13 mouse cellular contexts compared by ENCODE assay signal in the genomic region with DNA sequence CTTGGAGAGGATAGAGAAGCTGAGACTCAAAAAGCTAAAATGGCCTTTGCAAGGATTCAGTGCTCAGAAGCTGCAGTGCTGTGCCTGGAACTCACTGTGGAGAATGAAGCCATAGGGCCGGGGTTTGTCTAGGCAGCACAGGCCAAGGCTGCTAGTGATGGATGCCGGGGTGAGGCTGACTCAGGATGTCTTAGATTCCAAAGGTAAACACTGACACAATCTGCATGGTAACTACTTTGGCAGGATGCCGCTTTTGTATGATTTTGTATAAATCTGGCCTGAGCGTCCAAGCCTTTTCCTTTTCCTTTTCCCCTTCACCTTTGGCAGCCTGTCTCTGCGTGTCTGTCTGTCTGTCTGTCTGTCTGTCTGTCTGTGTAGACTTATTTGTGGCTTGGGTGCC. TPM values are rescaled to one million over a fixed set of nuclear protein-coding genes. Genes with fewer than 3 reads are reported as not detected.
DNase-seq lines count a peak whose midpoint lies in the region; TF ChIP-seq lines count a peak whose summit lies in the region.
"Had no signal": no experiment of that assay in that cellular context is flagged by ENCODE, and none has a peak within 500 bp of the region (broad histone marks: within the 10 kb centered on the region; RNA-seq: fewer than 3 reads in every experiment).

No protein-coding gene starts in this region.

- H3K27me3 ChIP-seq in heart, adult 2 months (ENCODE audit: control insufficient read depth, insufficient read depth, low read length), result no peaks in the 10 kb centered on the region
- H3K27me3 ChIP-seq in small intestine, adult 2 months (ENCODE audit: control insufficient read depth, insufficient read depth, low read length), result no peaks in the 10 kb centered on the region

- peak; percentile 24 to 31 for DNase-seq in heart, adult 2 months
- no peak for DNase-seq in heart, postnatal 25 days (ENCODE audit: low spot score)
- peak; percentile 44 for DNase-seq in kidney, adult 18-20 months
- DNase-seq in lung, adult 18-20 months, result peak; percentile 66 to 84
- DNase-seq in embryo, embryonic 10 days (ENCODE audit: low spot score), result no peak
- DNase-seq in left cerebral cortex, postnatal 36 days (ENCODE audit: low spot score in 2 of 2), result no peak
- no peak for DNase-seq in left cerebral cortex, adult 11 months (ENCODE audit: low spot score)
- DNase-seq: forebrain, postnatal 0 days; gastrocnemius, postnatal 36 days; liver; thymus, postnatal 25 days had no signal

- TF ChIP-seq CTCF in heart, adult 2 months (IDR thresholded peaks at IDR 0.05), result no peak
- TF ChIP-seq CTCF in small intestine, adult 2 months (IDR thresholded peaks at IDR 0.05; ENCODE audit: extremely low read depth, insufficient read length, insufficient replicate concordance, low read depth, low read length), result no peak

- intact Hi-C loops in heart, adult 2 months (cut with DNase I), result no loop called here
- intact Hi-C loops in heart, postnatal 25 days (cut with DNase I), result no loop called here
- intact Hi-C loops in left cerebral cortex, postnatal 36 days (cut with DNase I), result no loop called here

- H3K4me3 ChIP-seq in heart, adult 2 months, result no peak overlapping the region
- H3K4me3 ChIP-seq in small intestine, adult 2 months (ENCODE audit: low read depth, low read length), result no peak overlapping the region
- H3K4me3 ChIP-seq: hindbrain, embryonic 10.5 days had no signal

- H3K27ac ChIP-seq in heart, adult 2 months, result peak overlapping the region; percentile 51
- H3K27ac ChIP-seq in small intestine, adult 2 months (ENCODE audit: insufficient read depth, low read depth, low read length), result peak overlapping the region; percentile 44; the same call in 1 of the 2 replicates
- H3K27ac ChIP-seq: hindbrain, embryonic 10.5 days had no signal

- WGBS in heart, adult 2 months, result 50% methylated on average over 5 of the region's 5 CpGs
- 55% methylated on average over 5 of the region's 5 CpGs for WGBS in small intestine, adult 2 months

- peaks cover 8% of the 10 kb centered on the region for H3K4me1 ChIP-seq in heart, adult 2 months (ENCODE audit: control insufficient read depth, insufficient read depth, low read length)
- no peaks in the 10 kb centered on the region; the same call in 1 of the 2 replicates for H3K4me1 ChIP-seq in small intestine, adult 2 months (ENCODE audit: control insufficient read depth, insufficient read depth, insufficient read length, low read length)

- H3K9ac ChIP-seq in heart, adult 2 months (ENCODE audit: low read depth, low read length), result no peak overlapping the region
- H3K9ac ChIP-seq: forebrain, postnatal 0 days had no signal

- no peak for TF ChIP-seq POLR2A in heart, adult 2 months (IDR thresholded peaks at IDR 0.05; ENCODE audit: insufficient read depth, low read depth, low read length)
- TF ChIP-seq POLR2A in small intestine, adult 2 months (IDR thresholded peaks at IDR 0.05; ENCODE audit: low read depth, low read length), result no peak

- 0 out of 2 replicates have a peak, but pooled peaks have one; percentile 16 for TF ChIP-seq EP300 in heart, adult 2 months (IDR thresholded peaks at IDR 0.05; ENCODE audit: insufficient read depth, low read depth, low read length)

- H3K36me3 ChIP-seq in heart, adult 2 months (ENCODE audit: control insufficient read depth, insufficient read depth, low read length), result no peaks in the 10 kb centered on the region
- no peaks in the 10 kb centered on the region for H3K36me3 ChIP-seq in small intestine, adult 2 months (ENCODE audit: control insufficient read depth, insufficient read depth, low read length)
- H3K36me3 ChIP-seq: hindbrain, embryonic 10.5 days had no signal

- H3K79me2 ChIP-seq in heart, adult 2 months (replicated peaks; ENCODE audit: control insufficient read depth, insufficient read depth, low read length), result no peaks in the 10 kb centered on the region

RNA-seq across cellular contexts. Expression of gene Tnfsf10, which starts 49.5 kb away (rescaled TPM):
- total RNA-seq in heart, adult 2 months (2021), result 10 to 100 TPM in 1 of 2 experiments, 1 to 10 TPM in 1; 6.3 to 10.4 TPM
- 4.2 and 8.5 TPM in 2 replicates for polyA plus RNA-seq in heart, adult 2 months (2012; rRNA removed)
- total RNA-seq in heart, postnatal 25 days (2021), result 10 to 100 TPM in 1 of 2 experiments, 1 to 10 TPM in 1; 9.7 to 12.7 TPM
- 3.5 and 10.0 TPM in 2 replicates for polyA plus RNA-seq in small intestine, adult 2 months (2012; rRNA removed)
- 1 to 10 TPM; 1.1 to 1.5 TPM for total RNA-seq in left cerebral cortex, postnatal 36 days (2021)

Comparison
In these comparisons a context has a peak if more than half of its experiments do, and no peak if none do; other contexts are left out.
1. DNase-seq: peak in heart, adult 2 months (2 of 2), kidney, adult 18-20 months (single experiment) and lung, adult 18-20 months (2 of 2); none in heart, postnatal 25 days (single experiment), embryo, embryonic 10 days (single experiment), left cerebral cortex, postnatal 36 days (0 of 2) and left cerebral cortex, adult 11 months (single experiment).